Mouse (Mus musculus): ENCODE measurements at regions not wholly inside any gene's neighbourhood (a gene's known extent, or its start where the extent isn't known, plus 50 kb on each side); places are given as distances from the start of the nearest gene placed in this dataset.

DNA sequence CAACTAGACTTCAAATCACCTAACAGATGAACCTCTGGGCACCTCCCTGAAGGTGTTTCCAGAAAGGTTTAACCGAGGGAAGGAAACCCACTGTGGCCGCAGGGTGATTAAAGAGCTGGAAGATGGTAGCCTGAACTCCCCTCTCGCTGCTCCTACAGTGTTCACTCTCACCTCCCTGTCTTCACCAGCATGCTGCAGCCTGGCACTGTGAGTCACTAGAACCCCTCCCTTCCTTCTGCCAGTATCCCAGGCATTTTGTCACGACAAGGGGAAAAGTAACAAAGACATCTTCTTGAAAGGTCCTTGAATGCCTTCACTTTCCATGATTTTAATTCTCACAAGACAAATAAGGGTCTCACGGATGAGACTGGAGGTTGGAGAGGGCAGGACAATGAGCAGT, 471.1 kb downstream of the Nuf2 start:
- no peak for DNase-seq (ENCODE audit: extremely low spot score, low spot score)

DNA sequence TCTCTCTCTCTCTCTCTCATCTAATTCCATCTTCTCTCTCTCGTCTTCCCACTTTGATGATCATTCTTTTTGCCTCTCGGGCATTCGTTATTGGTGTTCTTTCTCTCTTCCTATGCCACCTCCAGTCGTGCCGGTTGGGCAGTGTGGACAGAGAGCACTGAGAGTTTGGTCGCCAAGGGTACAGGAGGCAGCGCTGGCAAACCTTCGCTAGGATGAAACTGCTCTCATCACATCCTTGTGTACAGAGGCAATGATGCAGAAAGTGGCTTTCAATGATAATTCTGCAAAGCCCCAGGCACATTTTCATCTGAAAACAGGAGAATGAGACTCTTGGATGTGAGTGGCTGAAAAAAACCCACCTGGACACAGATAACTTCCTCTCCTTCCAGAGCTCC, 479.4 kb downstream of the Nuf2 start:
- DNase-seq (ENCODE audit: extremely low spot score, low spot score) = no peak

DNA sequence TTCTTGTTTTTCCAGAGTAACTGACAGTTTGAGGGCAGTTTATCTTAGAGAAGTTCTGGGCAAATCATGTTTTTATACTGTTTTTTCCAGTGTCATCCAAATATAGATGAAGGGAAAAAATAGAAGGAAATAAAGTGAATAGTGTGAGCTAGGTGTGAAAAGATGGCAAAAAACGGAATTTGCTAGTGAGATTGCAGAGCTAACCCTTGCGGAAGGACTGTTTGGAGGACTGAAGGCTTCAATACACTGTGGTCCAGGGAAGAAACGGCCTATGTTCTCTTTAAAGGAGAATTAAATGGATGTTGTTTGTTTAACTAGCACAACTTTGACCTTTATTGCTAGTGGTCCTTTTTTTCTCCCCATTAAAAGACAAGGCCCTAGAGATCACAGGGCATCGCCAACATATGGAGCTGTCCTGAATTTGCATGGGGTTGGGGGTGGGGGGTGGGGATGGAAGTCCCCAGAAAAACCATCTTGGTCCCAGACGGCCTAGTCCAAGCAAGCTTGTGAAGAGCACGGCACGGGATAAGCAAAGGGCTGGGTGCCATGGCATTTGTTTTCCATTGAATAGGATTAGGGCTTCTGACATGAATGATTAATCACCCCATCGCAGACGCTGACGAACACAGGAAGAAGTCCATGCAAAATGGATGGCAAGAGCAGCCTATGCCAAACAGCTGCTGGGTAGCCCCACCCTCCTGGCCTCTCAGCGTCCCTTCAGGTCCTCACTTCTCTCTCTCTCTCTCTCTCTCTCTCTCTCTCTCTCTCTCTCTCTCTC, 480.0 kb downstream of the Nuf2 start:
- DNase-seq (ENCODE audit: extremely low spot score, low spot score) = peak; percentile 42

DNA sequence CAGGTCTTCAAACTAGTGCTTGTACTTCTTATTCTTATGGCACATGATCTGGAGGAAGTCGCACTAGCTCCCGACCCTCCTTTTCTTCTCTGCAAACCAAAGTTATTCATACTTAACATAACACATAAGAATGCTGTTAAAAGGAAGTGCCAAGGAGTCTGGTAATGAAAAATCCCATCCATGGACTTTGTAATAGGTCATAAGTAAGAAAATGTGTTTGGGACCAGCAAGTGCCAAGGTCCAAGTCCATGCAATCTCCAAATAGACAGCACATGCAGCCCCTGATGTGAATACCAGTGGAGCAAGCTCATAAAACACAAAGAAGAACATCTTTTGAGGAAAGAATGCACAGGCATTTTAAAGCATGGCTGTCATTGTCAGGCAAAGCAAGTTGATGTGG, 481.4 kb downstream of the Nuf2 start:
- no peak for DNase-seq (ENCODE audit: extremely low spot score, low spot score)

GRCm38 (mm10) chr1:169046791-169047525, 484.3 kb downstream of the Nuf2 start:
- no peak for DNase-seq (ENCODE audit: extremely low spot score, low spot score)

DNA sequence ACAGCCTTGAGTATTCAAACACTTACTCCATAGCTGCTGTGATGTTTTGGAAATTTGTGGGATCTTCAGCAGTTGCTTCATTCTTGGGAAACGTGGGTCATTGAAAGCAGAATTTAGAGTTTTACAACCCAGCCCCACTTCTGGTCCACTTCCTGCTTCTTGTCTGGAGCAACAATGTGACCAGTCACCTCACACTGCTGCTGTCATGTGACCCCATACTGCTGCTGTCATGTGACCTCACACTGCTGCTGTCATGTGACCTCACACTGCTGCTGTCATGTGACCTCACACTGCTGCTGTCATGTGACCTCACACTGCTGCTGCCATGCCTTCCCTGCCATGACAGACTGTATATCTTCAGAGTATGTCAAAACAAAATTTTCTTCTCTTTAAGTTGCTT, 497.7 kb downstream of the Nuf2 start:
- DNase-seq (ENCODE audit: extremely low spot score, low spot score) = no peak

- DNase-seq (ENCODE audit: extremely low spot score, low spot score) = no peak
Measured at GRCm38 (mm10) chr1:169031849-169032542, 499.3 kb downstream of the Nuf2 start.

DNA sequence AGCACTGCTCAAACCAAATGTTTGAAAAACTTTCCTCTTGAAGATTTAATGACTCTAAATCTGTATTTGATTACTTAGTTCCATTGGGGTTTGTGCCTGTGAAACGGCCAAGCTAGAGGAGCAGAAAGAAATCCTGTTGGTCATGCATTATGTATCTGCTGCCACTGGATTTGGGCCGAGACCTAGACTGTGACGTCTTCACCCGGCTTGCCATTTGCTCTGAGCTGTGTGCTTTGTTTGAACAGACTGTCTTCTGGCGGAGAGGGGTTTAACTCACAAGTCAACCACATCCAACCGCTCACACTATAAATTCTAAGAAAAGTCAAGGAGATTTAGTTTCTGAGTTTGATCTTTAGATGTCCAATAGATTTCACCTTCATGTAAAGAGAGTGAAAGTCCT, 503.6 kb downstream of the Nuf2 start:
- no peak for DNase-seq (ENCODE audit: extremely low spot score, low spot score)

GRCm38 (mm10) chr1:169027241-169027640, 504.0 kb downstream of the Nuf2 start:
- DNase-seq (ENCODE audit: extremely low spot score, low spot score) = no peak

- DNase-seq (ENCODE audit: extremely low spot score, low spot score) = no peak
Measured at GRCm38 (mm10) chr1:169024531-169024930, 506.7 kb downstream of the Nuf2 start.

DNA sequence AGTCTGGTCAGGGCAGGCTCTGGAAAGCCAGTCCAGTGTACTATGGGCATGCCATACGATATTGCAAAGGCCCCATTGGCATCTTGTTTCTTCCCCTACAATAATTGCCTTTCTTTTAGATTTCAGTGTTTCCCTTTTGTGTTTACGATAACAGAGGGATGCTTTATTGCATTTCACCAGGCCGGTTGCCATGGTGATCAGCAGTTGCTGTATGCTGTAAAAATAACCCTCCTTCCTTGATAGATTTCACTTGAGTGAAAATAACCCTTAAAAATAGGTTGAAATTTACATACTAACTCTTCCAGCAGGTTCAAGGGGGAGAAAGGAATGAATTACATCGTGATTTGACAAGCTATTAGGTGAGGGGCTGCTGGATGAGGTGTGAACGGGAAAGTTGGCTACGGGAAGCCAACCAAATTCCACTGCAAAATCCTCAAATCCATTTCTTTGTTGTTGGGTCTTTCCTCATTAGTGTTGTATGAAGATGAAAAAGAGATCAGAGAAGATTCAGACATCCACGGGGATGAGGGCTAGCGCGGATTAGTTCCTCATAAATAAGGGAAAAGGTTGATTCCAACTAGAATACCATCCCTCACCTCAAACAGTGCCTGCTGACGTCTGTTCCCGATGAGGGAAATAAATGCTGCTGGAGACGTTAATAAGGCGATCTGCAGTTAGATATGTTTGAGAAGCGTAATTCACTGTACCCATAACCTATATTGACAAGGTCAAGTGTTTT, 539.6 kb downstream of the Nuf2 start:
- no peak for DNase-seq (ENCODE audit: extremely low spot score, low spot score)

DNA sequence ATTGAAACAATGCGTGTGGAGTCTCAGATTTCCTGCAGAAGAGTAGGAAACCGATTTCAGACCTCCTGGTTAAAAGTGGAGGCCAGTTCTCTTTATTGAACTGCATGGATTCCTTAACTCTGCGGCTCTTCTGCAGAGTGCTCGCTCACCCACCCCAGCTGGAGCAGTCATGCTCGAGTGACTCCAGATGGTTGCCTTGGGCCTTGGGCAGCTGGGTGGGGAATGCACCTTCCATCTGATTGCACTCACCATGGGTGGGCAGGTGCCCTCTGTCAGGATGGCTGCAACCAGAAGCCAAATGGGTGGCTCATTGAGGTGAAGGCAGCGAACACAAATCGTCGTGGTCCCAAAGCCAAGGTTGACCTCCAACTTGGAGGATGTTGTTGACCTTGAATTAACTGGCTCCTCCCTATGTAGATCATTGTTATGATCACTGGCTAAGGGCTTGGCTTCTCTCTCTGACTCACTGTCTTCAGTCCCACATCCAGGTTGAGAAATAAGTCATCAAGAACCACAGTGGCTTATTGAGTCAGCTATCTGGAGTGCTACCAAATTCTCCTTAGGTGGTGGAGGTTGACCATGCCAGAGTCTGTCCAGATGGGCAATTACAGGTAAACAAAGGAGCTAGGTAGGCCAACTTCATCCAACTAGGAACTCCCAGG, 543.1 kb upstream of the Pbx1 start:
- no peak for DNase-seq (ENCODE audit: extremely low spot score, low spot score)

GRCm38 (mm10) chr1:168969402-168969801, 537.3 kb upstream of the Pbx1 start:
- no peak for DNase-seq (ENCODE audit: extremely low spot score, low spot score)

- no peak for DNase-seq (ENCODE audit: extremely low spot score, low spot score)
Measured at GRCm38 (mm10) chr1:168967334-168967733, 535.3 kb upstream of the Pbx1 start.

DNA sequence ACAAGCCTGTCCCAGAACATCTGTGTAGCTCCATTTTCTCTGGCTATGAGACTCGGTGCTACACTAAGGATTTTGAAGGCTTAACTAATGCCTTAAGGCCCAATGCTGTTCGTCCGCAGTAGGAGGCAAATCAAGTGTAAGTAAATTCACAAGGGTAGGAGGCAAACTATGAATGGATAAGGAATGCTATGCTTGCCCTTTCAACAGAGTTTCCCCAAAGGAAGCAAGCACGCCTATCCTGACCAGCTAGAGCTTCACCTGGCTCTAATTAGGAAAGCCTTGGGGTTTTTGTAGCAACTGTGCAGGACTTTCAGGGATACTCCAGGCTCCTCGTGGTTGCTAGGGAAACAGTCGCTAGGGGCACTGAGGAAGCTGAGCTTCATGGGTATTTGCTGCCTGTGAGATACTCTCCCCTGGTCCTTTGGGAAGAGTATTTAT, 532.4 kb upstream of the Pbx1 start:
- peak; percentile 42 for DNase-seq (ENCODE audit: extremely low spot score, low spot score)

DNA sequence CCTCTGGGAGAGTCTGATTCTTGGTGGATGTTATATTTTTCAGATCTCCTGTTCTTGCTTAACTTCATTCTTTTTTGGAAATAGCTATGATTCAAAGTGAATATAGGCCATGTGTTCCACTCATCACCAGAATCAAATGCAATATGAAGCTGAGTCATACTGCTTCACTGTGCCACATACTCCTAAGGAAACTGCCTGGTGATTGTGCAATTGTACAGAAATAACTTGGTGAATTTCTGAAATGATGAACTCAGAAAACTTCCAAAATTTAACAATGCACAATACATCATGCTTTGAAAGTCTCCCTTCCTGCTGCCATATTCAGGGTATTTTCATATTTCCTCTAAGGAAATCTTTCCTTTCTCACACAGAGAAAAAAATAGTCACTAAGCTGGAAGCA, 518.9 kb upstream of the Pbx1 start:
- no peak for DNase-seq (ENCODE audit: extremely low spot score, low spot score)

GRCm38 (mm10) chr1:168924100-168924815, 492.2 kb upstream of the Pbx1 start:
- DNase-seq (ENCODE audit: extremely low spot score, low spot score) = no peak

DNA sequence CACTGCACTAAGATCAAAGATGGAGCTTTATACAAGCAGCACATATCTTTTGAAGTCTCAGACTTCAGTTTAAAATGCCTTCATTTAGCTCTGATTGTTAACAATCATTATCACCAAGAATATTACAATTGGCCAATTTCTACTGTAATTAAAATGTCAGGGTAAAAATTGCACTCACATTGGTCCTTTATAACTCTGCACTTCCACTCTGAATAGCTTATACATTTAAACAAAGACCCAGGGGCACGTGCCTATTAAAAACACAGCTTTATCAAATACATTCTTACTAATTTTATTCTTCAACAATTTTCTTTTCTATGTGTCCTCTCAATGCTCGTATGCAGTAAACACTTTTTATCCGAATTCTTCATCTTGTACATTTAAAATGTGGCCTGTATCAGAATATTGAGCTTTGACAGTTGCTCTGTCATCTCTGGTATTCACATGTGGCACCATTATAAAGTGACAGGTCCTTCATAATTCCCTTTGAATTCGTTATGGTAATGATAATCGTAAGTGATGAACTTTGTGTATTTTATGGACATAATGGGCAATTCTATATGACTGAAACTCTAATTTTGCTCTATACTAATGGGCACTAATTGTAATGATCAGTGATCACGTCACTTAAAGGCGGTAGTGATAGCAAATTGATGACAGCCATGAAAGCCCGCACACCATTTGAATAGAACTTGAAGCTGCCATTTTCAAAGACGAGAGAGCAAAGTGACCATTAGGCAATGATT, 486.4 kb upstream of the Pbx1 start:
- no peak for DNase-seq (ENCODE audit: extremely low spot score, low spot score)

GRCm38 (mm10) chr1:168908684-168909175, 476.7 kb upstream of the Pbx1 start:
- no peak for DNase-seq (ENCODE audit: extremely low spot score, low spot score)
